Mouse (Mus musculus): ENCODE measurements around the gene Fn1.

The Fn1 gene

DNA sequence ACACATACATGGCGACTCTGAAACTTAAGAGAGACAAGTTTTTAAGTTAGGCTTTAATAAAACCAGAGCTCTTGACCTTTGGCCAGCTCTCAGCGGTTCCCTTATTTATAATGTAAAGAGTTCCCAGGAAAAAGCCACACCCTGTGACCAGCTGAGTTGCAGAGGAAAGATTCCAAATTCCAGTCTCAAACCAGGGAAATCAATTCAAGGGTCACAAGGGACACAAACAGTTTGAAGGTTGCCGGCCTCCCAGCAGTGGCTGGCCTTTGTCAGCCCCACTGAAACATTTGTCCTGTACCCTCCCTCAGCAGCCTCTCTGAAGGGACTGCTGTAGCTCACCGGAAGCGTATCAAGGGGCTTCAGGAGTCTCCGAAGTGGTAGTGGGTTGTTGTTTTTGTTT lies 2.3 kb downstream of the Fn1 start:
- DNase-seq (ENCODE audit: low read depth, low spot score) = no peak

DNA sequence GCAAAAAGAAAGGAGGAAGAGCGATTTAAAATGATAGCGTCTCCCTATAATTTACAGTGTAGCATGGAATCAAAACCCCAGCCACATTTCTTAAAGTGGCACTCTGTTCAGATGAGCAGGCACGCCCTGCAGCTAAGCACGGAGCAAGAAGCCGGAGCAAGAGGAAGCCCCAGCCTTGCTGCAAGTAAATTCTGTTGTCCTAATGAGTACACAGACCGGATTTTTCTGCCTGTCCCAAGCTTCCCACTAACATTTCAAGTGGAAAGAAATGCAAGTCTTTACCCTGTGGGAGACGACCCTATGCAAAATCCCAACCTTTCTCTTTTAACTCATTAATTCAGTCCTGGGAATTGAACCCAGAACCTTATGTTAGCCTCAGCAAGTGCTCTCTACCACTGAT lies 4.8 kb downstream of the Fn1 start:
- DNase-seq (ENCODE audit: low read depth, low spot score) = no peak

DNA sequence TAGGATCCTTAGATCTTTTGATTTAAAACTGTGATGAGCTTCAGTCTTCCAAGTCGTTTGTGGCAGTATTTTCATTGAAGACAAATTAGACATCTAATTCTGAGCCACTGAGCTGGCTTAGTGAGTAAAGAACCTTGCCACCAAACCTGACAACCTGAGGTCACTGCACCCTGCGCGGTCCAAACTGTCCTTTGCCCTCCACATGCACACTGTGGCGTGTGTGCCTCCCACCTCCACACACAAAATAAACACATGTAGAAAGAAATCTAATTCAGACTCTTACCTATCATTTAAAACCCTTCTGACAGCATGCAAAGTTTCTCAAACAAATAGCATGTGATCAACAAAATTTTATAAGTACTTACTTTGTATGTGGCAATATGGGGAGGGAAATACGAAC lies 6.2 kb downstream of the Fn1 start:
- no peak for DNase-seq (ENCODE audit: low read depth, low spot score)

DNA sequence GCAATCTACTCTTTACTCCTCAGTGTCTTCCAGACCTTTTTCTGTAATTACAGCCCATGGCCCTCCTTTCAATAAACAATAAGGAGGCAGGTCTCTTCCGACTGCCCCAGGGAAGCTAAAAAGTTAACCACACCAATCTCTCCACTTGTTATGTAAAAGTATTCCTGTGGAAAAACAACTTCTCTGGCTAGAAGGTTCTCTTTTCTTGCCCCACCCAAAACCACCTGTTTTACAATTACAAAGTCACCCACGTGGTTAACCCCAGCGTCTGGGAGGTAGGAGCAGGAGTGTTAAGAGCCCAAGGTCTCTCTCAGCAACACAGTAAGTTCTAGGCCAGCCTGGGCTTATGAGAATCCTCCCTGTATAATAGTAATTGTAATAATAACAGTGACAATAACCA lies 7.0 kb downstream of the Fn1 start:
- DNase-seq (ENCODE audit: low read depth, low spot score) = no peak

DNA sequence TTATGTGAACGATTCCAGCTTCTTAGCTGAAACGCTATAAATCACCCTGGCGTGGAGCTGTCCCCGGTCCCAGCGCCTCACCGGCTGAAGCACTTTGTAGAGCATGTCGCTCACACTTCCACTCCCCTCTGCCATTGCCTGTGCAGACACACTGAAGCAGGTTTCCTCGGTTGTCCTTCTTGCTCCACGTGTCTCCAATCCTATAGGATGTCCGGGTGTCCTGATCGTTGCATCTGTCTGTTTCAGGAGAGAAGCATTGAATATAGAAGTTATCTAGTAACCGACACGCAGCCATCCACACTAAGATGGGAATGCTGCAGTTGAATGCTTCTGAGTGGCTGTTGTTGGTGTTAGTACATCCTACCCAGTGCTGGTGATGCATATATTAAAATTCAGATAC lies 7.5 kb downstream of the Fn1 start:
- DNase-seq (ENCODE audit: low read depth, low spot score) = no peak

DNA sequence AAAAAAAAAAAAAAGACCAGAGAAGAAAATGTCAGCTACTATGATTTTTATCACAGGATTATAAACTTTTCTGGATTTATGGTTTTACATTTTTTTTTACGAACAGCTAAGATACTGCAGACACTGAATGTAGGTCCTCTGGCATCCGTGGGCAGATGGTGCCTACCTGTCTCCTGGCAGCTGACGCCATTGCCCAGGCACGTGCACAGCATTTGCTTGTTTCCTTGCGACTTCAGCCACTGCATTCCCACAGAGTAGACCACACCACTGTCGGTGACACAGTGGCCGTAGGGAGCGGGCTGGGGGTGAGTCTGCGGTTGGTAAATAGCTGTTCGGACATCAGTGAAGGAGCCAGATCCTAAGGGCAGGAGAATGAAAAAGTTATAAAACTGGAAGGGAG lies 10.2 kb downstream of the Fn1 start:
- DNase-seq (ENCODE audit: low read depth, low spot score) = no peak

DNA sequence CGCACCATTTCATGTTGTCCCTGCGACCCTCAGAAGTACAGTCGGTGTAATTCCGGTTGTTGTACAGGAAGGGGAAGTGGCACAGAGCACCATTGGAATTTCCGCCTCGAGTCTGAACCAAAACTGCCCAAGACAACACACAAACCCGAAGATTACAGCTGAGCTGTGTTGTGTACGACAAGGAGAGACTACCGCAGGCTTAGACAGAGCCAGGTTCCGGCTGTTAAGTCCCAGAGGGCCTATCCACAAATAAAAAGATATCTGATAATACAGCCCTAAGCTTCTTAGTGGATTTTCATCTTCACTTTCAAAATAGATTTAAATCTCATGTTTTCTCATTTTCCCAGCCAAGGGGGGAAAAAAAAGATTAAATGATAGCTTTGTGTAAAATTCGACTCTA lies 11.8 kb downstream of the Fn1 start:
- no peak for DNase-seq (ENCODE audit: low read depth, low spot score)

DNA sequence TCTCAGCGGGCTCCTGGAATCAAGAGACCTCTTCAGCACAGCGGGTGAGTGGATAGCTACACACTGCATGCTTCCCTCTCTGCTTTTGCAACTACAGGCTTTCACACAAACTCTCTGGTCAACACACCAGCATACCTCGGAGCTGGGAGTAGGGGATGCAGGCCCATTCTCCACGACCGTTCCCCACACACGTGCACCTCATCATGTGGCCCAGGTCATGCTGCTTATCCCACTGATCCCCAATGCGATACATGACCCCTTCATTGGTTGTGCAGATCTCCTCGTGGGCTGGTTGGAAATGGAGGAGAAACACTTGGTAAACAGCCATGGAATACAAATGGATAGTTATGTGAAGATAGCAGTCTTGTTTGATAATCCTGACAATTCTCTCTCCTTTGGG lies 12.8 kb downstream of the Fn1 start:
- no peak for DNase-seq (ENCODE audit: low read depth, low spot score)

DNA sequence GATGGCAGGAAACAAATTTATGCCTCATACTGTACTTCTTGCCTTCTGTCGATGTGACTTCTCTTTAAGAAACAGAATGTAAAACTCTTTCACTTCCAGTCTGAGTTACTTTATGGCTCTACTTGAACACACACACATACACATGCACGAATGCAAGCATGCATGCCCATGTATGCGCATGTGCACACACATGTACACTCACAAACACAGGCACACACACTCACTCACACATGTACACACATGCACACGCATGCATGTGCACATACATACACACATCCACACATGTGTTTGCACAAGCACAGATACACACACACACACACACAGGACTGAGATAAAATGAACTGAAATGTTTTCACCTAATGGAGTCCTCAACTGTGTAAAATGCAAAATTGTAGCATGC lies 16.3 kb downstream of the Fn1 start:
- DNase-seq (ENCODE audit: low read depth, low spot score) = no peak

DNA sequence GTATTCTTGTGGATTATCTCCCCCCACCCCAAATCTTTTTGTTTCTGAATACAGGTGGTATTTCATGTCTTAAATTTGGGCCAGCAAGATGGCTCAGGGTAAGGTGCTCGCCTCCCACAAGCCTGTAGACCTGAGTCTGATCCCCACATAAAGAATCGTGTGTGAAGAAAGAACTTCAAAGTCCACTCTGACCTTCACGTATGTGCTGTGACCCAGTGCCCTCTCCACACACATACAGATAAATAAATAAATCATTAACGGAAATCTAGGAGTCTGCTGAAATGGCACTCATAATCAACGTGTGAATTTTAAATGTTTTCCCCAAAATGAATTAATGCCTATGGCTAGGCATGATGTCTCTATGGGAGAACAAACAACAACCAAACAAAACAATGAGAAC lies 16.9 kb downstream of the Fn1 start:
- no peak for DNase-seq (ENCODE audit: low read depth, low spot score)

DNA sequence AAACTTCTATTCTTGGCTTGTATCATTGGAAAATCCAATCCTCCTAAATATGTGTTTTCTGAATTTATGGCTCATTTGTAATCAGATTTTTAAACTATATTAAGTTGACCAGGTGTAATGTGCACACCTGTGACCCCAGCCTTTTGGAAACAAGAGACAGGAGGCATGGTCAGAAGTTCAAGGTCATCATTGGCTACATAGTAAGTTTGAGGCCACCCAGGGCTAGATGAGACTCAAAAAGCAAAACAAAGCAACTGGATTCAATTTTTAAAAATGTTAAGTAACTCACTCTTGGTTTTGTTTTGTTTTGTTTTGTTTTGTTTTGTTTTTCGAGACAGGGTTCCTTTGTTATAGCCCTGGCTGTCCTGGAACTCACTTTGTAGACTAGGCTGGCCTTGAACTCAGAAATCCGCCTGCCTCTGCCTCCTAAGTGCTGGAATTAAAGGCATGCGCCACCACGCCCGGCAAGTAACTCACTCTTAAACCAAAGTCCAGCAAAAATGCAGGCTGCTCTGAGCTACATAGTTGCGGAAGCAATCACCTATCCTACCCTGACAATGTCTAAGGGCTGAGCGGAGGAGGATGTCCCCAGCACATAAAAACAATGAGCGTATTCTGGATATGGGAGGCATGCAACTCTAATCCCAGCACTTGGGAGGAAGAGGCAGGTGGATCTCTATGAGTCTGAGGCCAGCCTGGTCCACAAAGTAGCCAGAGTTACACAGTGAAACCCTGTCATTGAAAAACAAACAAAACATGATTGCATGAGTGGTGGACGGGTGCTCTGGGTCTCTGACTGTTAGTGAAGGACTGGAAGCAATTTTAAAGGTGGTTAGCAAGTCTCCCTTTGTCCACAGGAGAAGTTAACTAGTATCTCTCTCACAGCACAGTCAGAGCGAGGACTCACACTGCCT lies 17.6 kb downstream of the Fn1 start:
- no peak for DNase-seq (ENCODE audit: low read depth, low spot score)

DNA sequence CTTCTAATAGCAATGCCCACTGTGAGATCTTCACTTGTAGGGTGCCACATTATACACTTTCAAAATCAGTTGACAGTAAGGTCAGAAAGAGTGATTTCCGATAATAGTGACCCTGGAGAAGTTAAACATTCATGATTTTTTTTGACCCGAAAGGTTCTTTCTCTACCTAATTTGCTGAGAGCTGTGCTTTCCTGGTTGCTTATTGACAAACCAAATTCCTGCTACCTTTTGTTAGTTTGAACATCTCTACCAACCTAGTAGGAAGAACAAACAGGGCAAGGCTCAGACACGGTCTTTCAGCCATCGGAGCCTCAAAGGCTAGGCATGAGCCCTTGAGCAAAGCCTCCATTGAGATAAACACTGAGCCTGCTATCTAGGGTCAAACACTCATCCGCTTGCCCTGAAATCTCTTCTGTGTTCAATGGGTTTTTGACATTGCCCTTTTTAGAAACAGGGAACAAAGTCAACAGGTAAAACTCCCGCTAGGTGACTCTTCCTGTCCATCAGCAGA lies 18.5 kb downstream of the Fn1 start:
- no peak for DNase-seq (ENCODE audit: low read depth, low spot score)

DNA sequence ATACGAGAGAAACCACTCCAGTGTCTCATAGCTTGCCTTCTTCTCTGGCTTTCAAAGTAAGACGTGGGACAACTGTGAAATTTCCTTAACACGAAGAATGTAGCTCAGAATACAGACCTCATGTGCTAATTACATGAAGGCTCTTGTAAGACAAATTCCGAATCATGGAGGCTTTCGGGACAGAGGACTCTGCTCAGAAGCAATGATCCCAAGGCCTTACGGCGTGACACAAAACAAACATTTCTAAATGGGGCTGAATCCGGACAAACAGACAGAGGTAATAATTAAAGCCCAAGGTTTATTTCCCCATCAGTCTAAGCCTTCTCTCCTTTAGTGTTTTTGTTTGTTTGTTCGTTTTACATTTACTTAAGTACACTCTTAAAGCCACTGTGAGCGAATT lies 20.6 kb downstream of the Fn1 start:
- no peak for DNase-seq (ENCODE audit: low read depth, low spot score)

DNA sequence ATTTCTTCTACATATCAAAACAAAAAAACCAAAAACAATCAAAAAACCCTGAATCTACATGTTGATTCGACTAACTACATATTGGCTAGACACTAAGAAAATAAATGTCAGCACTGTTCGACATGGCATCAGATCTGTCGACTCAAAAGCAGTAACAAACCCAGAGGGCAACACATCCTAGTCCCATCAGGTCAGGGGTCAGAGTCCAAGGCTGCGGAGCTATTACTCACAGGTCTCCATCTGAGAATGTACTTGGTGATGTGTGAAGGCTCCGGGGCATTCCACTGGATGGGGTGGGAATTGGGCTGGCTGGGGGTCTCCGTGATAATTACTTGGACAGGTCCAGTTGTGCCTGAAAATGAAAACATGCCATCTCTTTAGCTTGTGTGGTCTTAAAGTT lies 21.2 kb downstream of the Fn1 start:
- no peak for DNase-seq (ENCODE audit: low read depth, low spot score)

DNA sequence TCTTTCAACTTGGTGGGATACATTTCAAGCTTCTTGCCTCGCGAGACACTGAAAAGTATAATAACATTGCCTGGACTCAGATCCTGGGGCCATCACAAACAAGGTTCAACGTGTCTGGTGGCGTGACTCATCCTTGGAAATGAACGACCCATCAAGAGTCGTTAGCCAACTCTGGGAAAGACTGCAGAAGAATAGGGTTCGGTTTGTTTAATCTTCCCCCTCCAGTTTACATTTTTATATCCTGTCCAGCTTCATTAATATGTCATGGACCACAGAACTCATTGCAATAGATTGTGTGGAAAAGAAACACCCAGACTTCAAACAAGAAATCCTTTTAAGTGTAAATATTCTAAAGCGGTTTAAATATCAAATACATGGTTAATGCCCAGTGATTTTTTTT lies 22.8 kb downstream of the Fn1 start:
- DNase-seq (ENCODE audit: low read depth, low spot score) = no peak

DNA sequence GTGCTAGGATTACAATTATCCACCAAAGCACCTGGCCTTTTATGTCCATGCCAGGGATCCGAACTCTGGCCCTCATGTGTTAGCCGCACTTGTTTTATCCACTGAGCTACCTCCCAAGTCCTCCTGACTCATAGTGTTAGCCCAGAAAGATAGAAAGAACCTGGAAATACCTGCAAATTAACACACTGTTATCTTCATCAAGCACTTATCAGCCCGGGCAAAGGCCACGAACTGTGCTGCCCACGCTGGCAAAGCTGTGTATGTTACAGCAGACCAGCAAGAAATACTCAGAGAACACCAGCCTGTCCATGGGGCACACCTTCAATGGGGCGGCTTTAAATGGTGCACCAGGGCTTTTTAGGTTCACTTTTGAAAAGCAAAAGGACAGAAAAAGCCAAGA lies 29.4 kb downstream of the Fn1 start:
- DNase-seq (ENCODE audit: low read depth, low spot score) = no peak

DNA sequence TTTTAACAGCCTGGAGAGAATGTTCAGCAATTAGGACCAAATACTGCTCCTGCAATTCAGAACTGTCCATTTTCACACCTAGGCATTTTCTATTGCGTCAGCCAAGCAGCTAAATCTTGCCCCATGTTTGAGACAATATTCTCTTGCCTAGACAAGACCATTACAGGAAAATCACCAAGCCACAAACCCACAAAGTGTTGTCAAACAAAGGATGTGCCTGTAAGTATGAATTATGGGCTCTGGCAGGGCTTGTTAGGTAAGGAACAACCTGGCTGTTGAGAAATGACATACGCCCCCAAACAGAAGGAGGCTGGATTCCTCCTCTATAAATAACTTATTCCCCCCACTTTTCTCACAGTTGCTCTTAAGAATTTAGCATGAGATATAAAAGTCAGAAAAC lies 31.5 kb downstream of the Fn1 start:
- no peak for DNase-seq (ENCODE audit: low read depth, low spot score)

DNA sequence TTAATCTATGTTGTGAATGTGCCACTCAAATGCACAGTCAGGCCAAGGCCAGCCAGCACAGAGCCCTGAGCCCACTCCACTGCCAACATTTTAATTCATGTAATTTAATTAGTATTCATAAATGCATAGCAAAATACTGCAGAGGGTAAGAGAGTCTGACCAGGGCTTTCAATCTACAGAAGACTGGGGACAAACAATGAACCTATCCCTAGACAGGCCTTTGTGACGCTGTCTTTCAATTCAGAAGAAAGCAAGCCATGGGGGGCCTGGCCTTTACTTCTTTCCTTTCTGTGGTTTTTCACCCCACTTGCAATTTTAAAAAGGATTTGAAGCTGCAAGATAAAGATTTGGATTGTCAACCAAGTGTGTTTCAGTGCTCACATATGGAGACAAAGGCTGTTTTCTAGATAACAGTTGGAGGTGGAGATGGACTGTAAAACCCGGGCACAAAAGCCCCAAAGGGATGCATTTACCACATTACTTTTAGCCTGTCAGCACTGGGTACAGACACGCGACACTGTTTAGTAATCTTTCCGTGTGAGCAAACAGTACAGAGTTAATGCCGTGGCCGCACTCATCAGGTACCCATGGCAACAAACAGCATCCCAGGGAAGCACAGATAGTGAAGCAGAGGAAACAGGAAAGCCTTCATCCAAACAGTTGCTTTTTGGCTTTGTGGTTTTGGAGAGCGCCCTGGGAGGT lies 38.3 kb downstream of the Fn1 start:
- DNase-seq (ENCODE audit: low read depth, low spot score) = no peak

DNA sequence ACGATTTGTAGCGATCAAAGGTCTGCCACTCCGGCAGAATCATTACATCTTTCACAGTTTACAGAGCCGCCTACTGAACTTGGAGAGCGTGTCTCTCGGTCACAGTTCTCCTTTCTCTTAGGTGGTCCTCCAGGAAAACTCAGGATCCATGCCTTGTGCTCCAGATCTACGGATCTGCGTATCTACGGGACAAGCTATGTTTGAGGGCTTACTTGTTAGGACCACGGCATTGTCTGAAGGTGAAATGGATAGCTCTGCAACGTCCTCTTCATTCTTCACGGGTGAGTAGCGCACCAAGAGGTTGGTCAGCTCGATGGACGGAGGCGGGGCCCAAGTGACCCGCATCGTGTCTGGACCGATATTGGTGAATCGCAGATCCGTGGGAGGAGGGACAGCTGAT lies 40.7 kb downstream of the Fn1 start:
- no peak for DNase-seq (ENCODE audit: low read depth, low spot score)

DNA sequence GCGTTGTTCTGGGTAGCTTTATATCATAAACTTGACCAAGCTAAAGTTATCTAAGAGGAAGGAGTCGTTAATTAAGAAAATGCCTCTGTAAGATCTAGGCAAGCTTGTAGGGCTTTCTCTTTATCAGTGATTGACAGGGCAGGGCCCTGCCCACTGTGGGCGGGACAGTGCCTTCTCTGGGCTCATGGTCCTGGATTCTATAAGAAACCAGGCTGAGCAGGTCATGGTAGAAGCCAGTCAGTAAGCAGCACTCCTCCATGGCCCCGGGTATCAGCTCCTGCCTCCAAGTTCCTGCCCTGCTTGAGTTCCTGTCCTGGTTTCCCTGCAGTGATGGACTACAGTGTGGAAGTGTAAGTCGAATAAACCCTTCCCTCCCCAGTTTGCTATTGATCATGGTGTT lies 43.1 kb downstream of the Fn1 start:
- DNase-seq (ENCODE audit: low read depth, low spot score) = no peak

DNA sequence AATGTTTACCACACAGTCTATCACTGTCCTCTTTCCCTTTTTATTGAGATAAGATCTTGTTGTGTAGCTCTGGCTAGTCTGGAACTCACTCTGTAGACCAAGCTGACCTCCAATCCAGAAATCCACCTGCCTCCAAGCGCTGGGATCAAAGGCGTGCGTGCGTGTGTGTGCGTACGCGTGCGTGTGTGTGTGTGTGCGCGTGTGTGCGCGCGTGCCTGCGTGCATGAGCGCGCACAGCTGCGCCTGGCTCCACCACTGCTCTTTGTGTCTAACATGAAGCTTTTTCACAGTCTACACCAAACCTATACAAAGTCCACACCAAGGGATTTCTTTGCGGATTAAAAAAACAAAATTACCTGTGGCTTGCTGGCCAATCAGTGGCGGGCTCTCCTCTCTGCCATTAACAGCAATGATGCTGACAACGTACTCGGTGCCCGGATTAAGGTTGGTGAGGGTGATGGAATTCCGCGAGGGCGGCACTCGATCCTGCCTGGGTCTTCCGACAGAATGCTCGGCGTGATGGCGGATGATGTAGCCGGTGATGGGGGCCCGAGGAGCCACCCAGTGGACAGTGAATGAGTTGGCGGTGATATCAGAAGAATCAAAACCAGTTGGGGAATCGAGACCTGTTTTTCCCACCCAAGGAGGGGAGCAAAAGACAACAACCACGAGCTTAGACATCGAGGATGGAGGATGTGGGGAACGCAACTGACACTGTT lies 43.8 kb downstream of the Fn1 start:
- DNase-seq (ENCODE audit: low read depth, low spot score) = no peak

DNA sequence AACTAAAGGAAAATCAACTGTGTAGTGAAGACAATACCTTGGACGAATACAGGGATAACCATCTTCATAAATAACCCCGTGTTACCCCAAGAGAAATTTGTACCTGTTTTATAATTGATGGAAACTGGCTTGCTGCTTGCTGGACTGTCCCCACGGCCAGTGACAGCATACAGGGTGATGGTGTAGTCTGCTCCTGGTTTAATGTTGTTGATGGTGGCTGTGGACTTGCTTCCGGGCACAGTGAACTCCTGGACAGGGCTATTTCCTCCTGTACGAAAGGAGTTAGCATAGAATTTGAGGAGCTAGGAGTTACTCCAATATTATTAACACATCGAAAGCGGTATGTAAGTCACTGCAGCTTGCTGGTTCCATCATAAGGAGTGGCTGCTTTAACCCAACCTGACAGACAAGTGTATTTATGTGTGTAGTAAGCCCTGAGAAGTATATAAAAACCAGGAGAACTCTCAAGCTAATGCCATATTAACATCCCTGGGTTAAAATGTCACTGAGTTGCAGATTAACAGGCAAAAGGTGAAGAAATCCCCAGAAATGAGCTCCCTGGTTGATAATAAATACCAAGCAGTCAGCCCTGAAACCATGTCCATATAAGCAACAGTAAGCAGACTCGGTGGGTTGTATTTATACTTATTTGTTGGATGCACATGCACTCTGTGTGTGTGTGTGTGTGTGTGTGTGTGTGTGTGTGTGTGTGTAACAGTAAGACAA lies 46.2 kb downstream of the Fn1 start:
- DNase-seq (ENCODE audit: low read depth, low spot score) = no peak

All from A20 (cell line).